Mouse (Mus musculus): Measurements from ENCODE around the gene Tmtc2.

DNA sequence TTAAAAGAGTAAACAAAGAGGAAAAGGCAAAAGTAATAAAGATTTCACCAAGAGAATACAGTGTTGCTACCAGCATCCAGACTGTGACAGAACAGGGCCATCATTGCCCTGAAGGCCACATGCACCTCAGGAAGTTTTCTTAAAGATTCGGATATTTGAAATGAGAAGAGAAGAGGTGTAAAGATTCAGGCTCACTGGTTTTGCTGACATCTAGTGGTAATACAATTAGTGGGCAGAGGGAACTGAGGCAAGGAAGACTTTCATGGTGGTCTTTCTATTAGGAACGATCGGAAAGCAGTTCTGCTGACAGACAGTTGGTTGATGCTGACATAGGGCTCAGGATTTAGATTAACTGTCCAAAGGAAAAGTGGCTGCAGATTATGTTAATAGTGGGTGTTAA is 314.2 kb downstream of the Tmtc2 start:
- TF ChIP-seq CTCF (IDR thresholded peaks at IDR 0.05; ENCODE audit: extremely low read depth, insufficient read depth, insufficient read length, insufficient replicate concordance) (no peak), POLR2A (IDR thresholded peaks at IDR 0.05; ENCODE audit: low read depth, low read length) (no peak)

Measured in spleen, adult 2 months (tissue).